Mouse (Mus musculus) lung, embryonic 16.5 days (tissue): Measurements from ENCODE around the gene B3gnt3. TPM values are rescaled to one million over a fixed set of nuclear protein-coding genes. Genes with fewer than 3 reads are reported as not detected.
"Not testable (repeated sequence)": the region's sequence is repeated elsewhere in the genome, so short reads cannot be mapped to it uniquely, and the experiment has no call there.

Experiments used
- ATAC-seq: fragments of 200-750 bp; cut with Nextera tagmentation; 2 replicates; pipeline ENCODE4 v1.8.0; 2017; ENCODE audit warnings: low read depth, mild to moderate bottlenecking, moderate library complexity
- H3K27ac ChIP-seq: fragments of 300-500 bp; sonication (generic); 2 replicates; pipeline ENCODE4 v1.5.1; 2014; ENCODE audit warnings: mild to moderate bottlenecking, control low read depth, low read length
- H3K27me3 ChIP-seq: fragments of 300-500 bp; sonication (generic); 2 replicates; pipeline ENCODE4 v1.6.1; 2014; ENCODE audit warnings: low read depth, low read length, mixed read lengths; ENCODE audit not compliant: control insufficient read depth, insufficient read depth
- H3K36me3 ChIP-seq: fragments of 300-500 bp; sonication (generic); 2 replicates; pipeline ENCODE4 v1.6.1; 2014; ENCODE audit warnings: low read length; ENCODE audit not compliant: control insufficient read depth, insufficient read depth
- H3K4me1 ChIP-seq: fragments of 300-500 bp; sonication (generic); replicated peaks from 2 replicates; pipeline ENCODE4 v1.6.1; 2014; ENCODE audit warnings: low read length, mixed read lengths; ENCODE audit not compliant: control insufficient read depth, insufficient read depth
- H3K4me2 ChIP-seq: fragments of 300-500 bp; sonication (generic); 2 replicates; pipeline ENCODE4 v1.6.1; 2014; ENCODE audit warnings: low read depth, low read length, control low read depth
- H3K4me3 ChIP-seq: fragments of 300-500 bp; sonication (generic); 2 replicates; pipeline ENCODE4 v1.5.1; 2014; ENCODE audit warnings: mild to moderate bottlenecking, low read length, control low read depth
- H3K9ac ChIP-seq: fragments of 300-500 bp; sonication (generic); 2 replicates; pipeline ENCODE4 v1.6.1; 2014; ENCODE audit warnings: low read length, control low read depth
- H3K9me3 ChIP-seq: fragments of 300-500 bp; sonication (generic); 2 replicates; pipeline ENCODE4 v1.6.1; 2016; ENCODE audit warnings: low read length; ENCODE audit not compliant: control insufficient read depth
- WGBS: fragments of 180-500 bp; shearing (Covaris S2); extraction: QIAGEN DNeasy Blood & Tissue Kit; methylation state at CpG from one replicate; pipeline ENCODE4 v1.1.7; 2014; 5-methylcytosine and 5-hydroxymethylcytosine counted together
- polyA plus RNA-seq: library from polyadenylated mRNA; unstranded; fragments of >200 nt; fragmentation: Nextera tagmentation; extraction: Ambion mirVana; gene quantifications from 2 replicates; pipeline ENCODE4 v1.2.1, GENCODE M21; 2015

Gene B3gnt3
- 4.4 and 4.6 TPM in 2 replicates for polyA plus RNA-seq

DNA sequence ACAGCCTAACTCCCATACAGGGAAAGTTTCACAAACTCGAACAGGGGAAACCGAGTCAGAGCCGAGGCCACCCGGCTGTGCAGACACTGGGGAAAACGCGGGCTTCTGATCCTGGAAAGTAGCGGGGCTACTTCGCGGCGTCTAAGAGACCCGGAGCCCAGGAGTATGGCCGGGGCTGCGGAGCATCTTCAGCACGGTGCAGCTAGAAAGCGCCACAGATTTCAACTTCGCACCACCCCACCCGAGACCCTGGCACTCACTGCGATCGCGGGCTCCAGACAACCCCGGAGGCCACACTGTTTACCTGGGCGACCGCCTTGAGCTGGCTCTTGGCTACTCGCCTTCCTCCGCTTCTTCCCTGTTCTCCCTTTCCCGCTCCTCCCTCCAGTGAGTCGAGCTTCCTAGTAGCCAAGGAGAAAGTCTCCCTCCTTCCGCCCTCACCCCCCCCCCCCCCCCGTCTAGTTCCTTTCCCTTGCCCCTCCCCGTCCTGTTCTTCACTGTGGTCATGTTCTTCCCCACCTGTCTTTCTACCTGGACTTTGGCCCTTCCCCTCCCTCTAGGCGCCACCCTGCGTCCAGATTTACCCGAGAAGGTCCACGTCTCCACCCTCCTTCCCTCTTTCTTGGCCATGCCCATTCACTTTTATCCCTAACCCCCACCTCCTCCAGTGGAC lies at the start of gene B3gnt3:
TSS of gene B3gnt3 (minus strand) at position 376 of the 673 bp plus-strand sequence.
- peaks cover 31% of the 10 kb centered on the region for H3K27me3 ChIP-seq

DNA sequence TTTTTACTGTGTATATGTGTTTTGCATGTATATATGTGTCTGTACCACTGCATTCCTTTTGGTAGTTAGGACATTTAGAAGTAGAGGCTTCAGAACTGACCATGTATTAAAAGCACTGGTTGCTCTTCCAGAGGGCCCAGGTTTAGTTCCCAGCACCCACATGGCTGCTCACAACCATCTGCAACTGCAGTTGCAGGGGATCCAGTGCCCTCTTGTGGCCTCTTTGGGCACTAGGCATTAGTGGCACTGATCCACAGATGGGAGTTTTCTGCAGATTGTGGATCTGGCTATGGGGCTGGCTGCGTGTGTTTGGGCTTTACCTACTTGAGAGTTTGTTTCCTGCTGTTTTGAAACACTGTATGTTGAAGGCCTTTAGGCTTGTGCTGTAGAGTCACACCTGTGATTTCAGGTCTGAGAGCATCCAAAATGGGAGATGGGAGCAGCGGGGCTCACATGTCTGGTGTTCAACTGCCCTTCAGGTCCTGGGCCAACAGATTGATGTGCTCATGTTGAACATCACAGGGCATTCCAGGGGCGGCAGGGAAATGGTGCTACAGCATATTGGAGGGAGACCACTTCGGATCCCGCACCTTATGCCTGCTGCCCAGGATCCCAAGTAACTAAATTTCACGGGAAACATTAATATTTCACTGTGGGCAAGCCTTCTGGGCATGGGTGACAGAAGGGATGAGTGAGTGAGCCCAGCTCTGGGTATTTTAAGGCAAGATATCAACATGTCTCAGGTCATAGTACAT lies 47.9 kb upstream of the B3gnt3 start:
- not testable (repeated sequence) for H3K9me3 ChIP-seq, H3K9ac ChIP-seq
- 80% methylated on average over 6 of the region's 6 CpGs for WGBS

More for the DNA sequence above, at the start of gene B3gnt3:
- H3K36me3 ChIP-seq = no peaks in the 10 kb centered on the region
- no peaks in the 10 kb centered on the region for H3K9me3 ChIP-seq
- H3K4me3 ChIP-seq = peak within 1 kb of the TSS; percentile 38
- peak; percentile 22; the same call in 1 of the 2 replicates for ATAC-seq
- H3K9ac ChIP-seq = peak within 1 kb of the TSS; percentile 56
- H3K4me2 ChIP-seq = peak within 1 kb of the TSS; percentile 52
- peaks cover 7% of the 10 kb centered on the region; the same call in 1 of the 2 replicates for H3K4me1 ChIP-seq
- WGBS = 13% methylated on average over 32 of the region's 34 CpGs
- no peak within 1 kb of the TSS for H3K27ac ChIP-seq

DNA sequence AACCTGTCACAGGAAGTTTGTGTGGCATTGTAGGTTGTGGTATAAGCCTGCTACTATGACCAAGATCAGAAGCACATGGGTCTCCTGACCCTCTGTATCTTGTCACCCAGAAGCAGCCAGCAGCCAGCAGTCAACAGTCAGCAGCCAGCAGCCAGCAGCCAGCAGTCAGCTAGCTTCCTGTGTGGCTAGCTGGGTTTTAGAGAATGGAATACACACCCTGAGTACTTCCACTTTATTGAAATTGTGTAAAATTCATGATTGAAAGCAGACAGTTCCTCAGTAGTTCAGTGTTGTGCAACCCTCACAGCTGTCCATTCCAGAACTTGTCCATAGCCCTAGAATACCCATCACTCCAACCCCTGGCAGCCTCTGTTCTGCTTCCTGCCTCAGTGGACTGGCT lies 45.5 kb upstream of the B3gnt3 start:
- not testable (repeated sequence) for ATAC-seq, H3K27ac ChIP-seq, H3K9me3 ChIP-seq, H3K9ac ChIP-seq, H3K4me2 ChIP-seq, H3K27me3 ChIP-seq, H3K4me1 ChIP-seq, H3K4me3 ChIP-seq, H3K36me3 ChIP-seq

More for the DNA sequence above, 47.9 kb upstream of the B3gnt3 start:
- H3K27ac ChIP-seq, ATAC-seq, H3K36me3 ChIP-seq, H3K27me3 ChIP-seq, H3K4me2 ChIP-seq, H3K4me3 ChIP-seq, H3K4me1 ChIP-seq: not testable (repeated sequence)

DNA sequence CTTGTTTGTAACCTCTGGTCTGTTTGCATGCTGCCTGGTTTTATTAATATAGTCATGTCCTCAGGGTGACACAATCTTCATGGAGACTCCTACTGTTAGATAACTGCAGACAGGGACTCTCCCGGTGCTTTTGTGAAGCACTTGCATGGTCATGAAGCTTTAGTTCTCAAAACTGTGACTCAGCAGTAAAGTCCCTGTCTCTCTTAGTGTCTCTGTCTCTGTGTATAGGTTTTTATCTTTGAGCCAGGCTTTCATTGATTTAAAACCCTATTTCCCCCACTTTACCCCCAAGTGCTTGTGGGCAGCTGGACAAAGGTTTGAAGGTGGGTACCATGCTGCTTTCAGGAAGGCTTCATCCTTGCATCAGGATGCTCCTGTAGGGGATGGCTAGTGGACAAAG lies 43.7 kb upstream of the B3gnt3 start:
- Histone ChIP-seq H3K27ac (no peak overlapping the region), H3K27me3 (no peaks in the 10 kb centered on the region), H3K4me3 (no peak overlapping the region), H3K9ac (no peak overlapping the region), H3K4me2 (no peak overlapping the region), H3K36me3 (no peaks in the 10 kb centered on the region), H3K9me3 (no peaks in the 10 kb centered on the region), H3K4me1 (0 out of 2 replicates have a peak, but pooled peaks cover 3% of the 10 kb centered on the region)
- no peak for ATAC-seq
- WGBS = 81% methylated on average over 1 of the region's 1 CpGs

DNA sequence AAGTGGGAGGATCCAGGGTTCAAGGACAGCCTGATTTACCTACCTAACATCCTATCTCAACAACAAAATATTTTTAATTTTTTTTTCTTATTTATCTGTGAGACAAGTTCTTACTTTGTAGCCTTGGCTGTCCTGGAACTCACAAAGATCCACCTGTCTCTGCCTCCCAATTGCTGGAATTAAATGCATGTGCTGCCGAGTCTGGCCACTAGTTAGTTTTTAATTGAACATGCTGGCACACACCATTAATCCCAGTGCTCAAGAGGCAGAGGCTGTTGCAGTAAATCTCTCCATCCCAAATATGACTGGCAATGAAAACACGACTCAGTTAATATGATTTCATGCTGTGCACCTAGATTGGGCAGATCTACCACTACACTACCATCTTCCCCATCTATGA lies 41.2 kb upstream of the B3gnt3 start:
- WGBS = 63% methylated on average over 2 of the region's 2 CpGs
- Histone ChIP-seq H3K4me1 (0 out of 2 replicates have a peak, but pooled peaks cover 3% of the 10 kb centered on the region), H3K27ac (no peak overlapping the region), H3K36me3 (no peaks in the 10 kb centered on the region), H3K9me3 (no peaks in the 10 kb centered on the region), H3K4me3 (no peak overlapping the region), H3K4me2 (no peak overlapping the region), H3K27me3 (no peaks in the 10 kb centered on the region), H3K9ac (no peak overlapping the region)
- ATAC-seq = no peak

DNA sequence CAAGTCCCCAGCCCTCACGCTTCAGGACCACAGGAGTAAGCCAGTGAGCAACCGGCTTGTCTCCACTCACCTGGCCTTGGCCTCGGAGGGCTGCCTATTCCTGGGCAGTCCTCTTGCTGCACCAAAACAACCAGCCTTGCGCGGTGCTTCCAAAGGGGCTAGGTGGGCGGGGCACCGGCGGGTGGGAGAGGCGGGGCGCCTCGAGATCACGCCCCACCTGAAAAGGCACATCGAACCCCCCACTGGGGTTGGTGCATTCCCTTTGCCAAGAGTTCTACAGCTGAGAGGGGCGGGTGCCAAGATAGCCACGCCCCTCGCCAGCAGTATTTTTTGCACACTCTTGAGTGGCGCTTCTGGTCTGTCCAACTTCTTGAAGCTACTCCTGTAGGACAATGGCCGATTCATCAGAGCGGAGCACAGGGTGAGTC lies 40.1 kb upstream of the B3gnt3 start:
- H3K4me3 ChIP-seq = peak overlapping the region; percentile 30
- H3K27ac ChIP-seq = no peak overlapping the region
- ATAC-seq = peak; percentile 84
- 4% methylated on average over 17 of the region's 19 CpGs for WGBS
- 0 out of 2 replicates have a peak, but pooled peaks cover 3% of the 10 kb centered on the region for H3K4me1 ChIP-seq
- H3K9ac ChIP-seq = 0 out of 2 replicates have a peak overlapping the region, but pooled peaks have one; percentile 26
- H3K36me3 ChIP-seq = no peaks in the 10 kb centered on the region
- H3K27me3 ChIP-seq = no peaks in the 10 kb centered on the region
- peak overlapping the region; percentile 53 for H3K4me2 ChIP-seq
- H3K9me3 ChIP-seq = no peaks in the 10 kb centered on the region

DNA sequence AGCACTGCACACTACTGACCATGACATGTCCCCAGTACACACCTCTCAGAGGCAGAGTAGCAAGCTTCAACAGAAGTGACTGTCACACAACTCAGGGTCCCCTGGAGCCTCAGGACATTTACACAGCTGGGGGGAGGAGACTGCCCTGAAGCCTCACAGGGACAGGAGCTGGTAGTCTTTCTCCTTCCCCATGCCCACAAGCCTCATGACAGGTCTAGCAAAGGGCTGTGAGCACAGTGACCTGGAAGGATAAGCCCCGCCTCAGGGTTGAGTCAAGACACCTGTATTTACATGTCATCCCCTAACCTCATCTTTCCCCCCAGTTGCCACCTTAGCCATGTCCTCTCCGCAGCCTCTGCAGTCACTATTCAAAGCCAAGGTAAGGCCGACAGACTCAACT lies 39.6 kb upstream of the B3gnt3 start:
- no peaks in the 10 kb centered on the region for H3K36me3 ChIP-seq
- WGBS = 35% methylated on average over 3 of the region's 3 CpGs
- H3K4me1 ChIP-seq = 0 out of 2 replicates have a peak, but pooled peaks cover 3% of the 10 kb centered on the region
- H3K4me2 ChIP-seq = peak overlapping the region; percentile 53
- H3K4me3 ChIP-seq = peak overlapping the region; percentile 30; the same call in 1 of the 2 replicates
- no peak overlapping the region for H3K27ac ChIP-seq
- ATAC-seq = no peak
- no peaks in the 10 kb centered on the region for H3K9me3 ChIP-seq
- no peak overlapping the region for H3K9ac ChIP-seq
- no peaks in the 10 kb centered on the region for H3K27me3 ChIP-seq

DNA sequence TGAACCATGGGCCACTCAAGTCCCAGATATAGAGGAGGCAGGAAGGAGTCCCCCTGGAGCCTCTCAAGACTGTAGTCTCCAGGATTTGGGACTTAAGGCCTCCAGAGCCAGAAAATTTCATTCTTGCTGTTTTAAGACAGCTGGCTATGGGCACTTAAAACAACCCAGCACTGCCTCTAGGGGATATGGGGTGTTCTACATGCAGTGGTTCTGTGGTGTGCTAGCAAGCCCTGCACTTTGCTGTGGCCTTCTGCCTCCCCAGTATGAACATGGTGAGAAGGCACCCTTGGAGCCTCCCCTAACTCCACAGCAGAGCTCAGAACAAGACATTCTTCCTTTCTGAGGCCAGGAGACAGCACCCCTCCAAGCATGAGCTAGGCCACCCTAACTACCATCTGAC lies 36.7 kb upstream of the B3gnt3 start:
- not testable (repeated sequence) for ATAC-seq, H3K9ac ChIP-seq, H3K4me3 ChIP-seq, H3K4me2 ChIP-seq, H3K9me3 ChIP-seq, H3K36me3 ChIP-seq, H3K27me3 ChIP-seq, H3K27ac ChIP-seq, H3K4me1 ChIP-seq

DNA sequence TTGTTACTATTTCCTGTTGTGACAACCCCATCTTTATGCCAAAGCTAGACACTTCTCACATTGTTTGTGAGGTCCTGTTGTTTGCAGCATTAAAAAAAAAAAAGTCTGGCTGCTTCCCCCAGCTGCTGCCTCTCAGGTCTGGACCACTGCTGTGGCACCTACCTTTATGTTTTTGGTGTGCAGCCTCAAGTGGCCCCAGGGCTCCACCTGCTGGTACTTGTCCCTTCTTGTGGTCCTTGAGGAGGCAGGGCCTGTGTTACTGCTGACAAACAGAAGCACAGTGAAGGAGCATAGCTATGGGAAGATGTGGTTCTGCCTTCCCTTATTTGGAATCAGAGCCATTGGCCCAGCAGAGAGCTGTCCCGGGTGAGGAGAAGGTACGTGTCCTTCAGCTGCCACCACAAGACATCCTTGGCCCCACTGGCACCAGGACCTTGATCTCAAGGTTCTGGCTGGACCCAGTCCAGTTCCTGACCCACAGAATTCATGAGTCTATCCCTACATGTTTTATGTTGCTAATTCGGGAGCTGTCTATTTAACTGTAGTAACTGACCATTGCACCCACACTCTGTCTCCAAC lies 30.2 kb upstream of the B3gnt3 start:
- Histone ChIP-seq H3K4me1 (no peaks in the 10 kb centered on the region), H3K27ac (no peak overlapping the region), H3K9ac (no peak overlapping the region), H3K27me3 (no peaks in the 10 kb centered on the region; the same call in 1 of the 2 replicates), H3K4me3 (no peak overlapping the region), H3K36me3 (no peaks in the 10 kb centered on the region), H3K4me2 (no peak overlapping the region), H3K9me3 (no peaks in the 10 kb centered on the region)
- WGBS = 60% methylated on average over 3 of the region's 3 CpGs
- ATAC-seq = 0 out of 2 replicates have a peak, but pooled peaks have one; percentile 32
